In genomic region chr2:102552095-102552537, GRCm38 (mm10) we compare ENCODE assay signal across 8 mouse cellular contexts. TPM values are rescaled to one million over a fixed set of nuclear protein-coding genes. Genes with fewer than 3 reads are reported as not detected.
DNase-seq lines count a peak whose midpoint lies in the region; ATAC-seq and TF ChIP-seq lines count a peak whose summit lies in the region.

No protein-coding gene starts in this region.

- in situ Hi-C loops in Patski (cut with MboI; ENCODE audit: low pct_unique_long_range_greater_than_20kb) = loop anchor here (5.0 kb wide), 1 partner anchor 100 kb away; the partner anchor contains the start of gene Fjx1

- no peak overlapping the region for H3K4me3 ChIP-seq in heart, embryonic 15.5 days
- H3K4me3 ChIP-seq in heart, embryonic 11.5 days (ENCODE audit: low read depth, low read length) = no peak overlapping the region
- H3K4me3 ChIP-seq in lung, postnatal 0 days (ENCODE audit: low read depth, low read length) = no peak overlapping the region

- POLR2A ChIA-PET in Patski (lab: Charles Lee) = interaction anchor here (0.5 to 0.8 kb wide), 3 partner anchors 15 to 33 kb away, joined by 3 to 4 read pairs (median 3); no protein-coding TSS in a partner anchor

- DNase-seq in Patski (ENCODE audit: low read depth, low spot score) = peak; percentile 94
- peak; percentile 44 for DNase-seq in gastrocnemius, postnatal 14 days
- peak; percentile 75 for DNase-seq in lung, postnatal 0 days (ENCODE audit: low spot score)
- DNase-seq in cerebellum, postnatal 4 days (ENCODE audit: low spot score in 2 of 2) = no peak
- no peak for DNase-seq in frontal cortex, adult 2 months (ENCODE audit: extremely low spot score in 1 of 2, low spot score in 1 of 2)

- H3K27me3 ChIP-seq in heart, embryonic 15.5 days = peaks cover 32% of the 10 kb centered on the region
- H3K27me3 ChIP-seq in heart, embryonic 11.5 days (ENCODE audit: control insufficient read depth, insufficient read depth, low read length) = peaks cover 25% of the 10 kb centered on the region
- H3K27me3 ChIP-seq in Patski = no peaks in the 10 kb centered on the region
- no peaks in the 10 kb centered on the region for H3K27me3 ChIP-seq in lung, postnatal 0 days (replicated peaks; ENCODE audit: insufficient read depth, low read length)

- no peak overlapping the region for H3K4me2 ChIP-seq in heart, embryonic 15.5 days
- H3K4me2 ChIP-seq in heart, embryonic 11.5 days = no peak overlapping the region
- 0 out of 2 replicates have a peak overlapping the region, but pooled peaks have one; percentile 6 for H3K4me2 ChIP-seq in lung, postnatal 0 days (replicated peaks; ENCODE audit: low read depth, low read length)

- CTCF ChIA-PET in Patski (lab: Charles Lee) = interaction anchor here (0.7 to 3.0 kb wide), 8 partner anchors 10 to 559 kb away, joined by 3 to 9 read pairs (median 4); no protein-coding TSS in a partner anchor

- no peaks in the 10 kb centered on the region for H3K36me3 ChIP-seq in heart, embryonic 15.5 days
- H3K36me3 ChIP-seq in heart, embryonic 11.5 days (ENCODE audit: control insufficient read depth, insufficient read depth, low read length) = no peaks in the 10 kb centered on the region
- H3K36me3 ChIP-seq in lung, postnatal 0 days (ENCODE audit: insufficient read depth, low read length) = no peaks in the 10 kb centered on the region

- WGBS in heart, embryonic 15.5 days = 34% methylated on average over 5 of the region's 5 CpGs
- 31% methylated on average over 5 of the region's 5 CpGs for WGBS in heart, embryonic 11.5 days (ENCODE audit: insufficient replicate concordance)
- WGBS in lung, postnatal 0 days = 9% methylated on average over 5 of the region's 5 CpGs

- TF ChIP-seq CTCF in Patski (IDR thresholded peaks at IDR 0.05) = no peak
- TF ChIP-seq CTCF in lung, postnatal 0 days (IDR thresholded peaks at IDR 0.05) = no peak

- H3K9ac ChIP-seq in heart, embryonic 15.5 days = no peak overlapping the region
- no peak overlapping the region for H3K9ac ChIP-seq in heart, embryonic 11.5 days (ENCODE audit: low read depth, low read length)
- H3K9ac ChIP-seq in lung, postnatal 0 days (replicated peaks; ENCODE audit: low read depth) = no peak overlapping the region

- no peaks in the 10 kb centered on the region for H3K9me3 ChIP-seq in heart, embryonic 15.5 days (replicated peaks)
- H3K9me3 ChIP-seq in heart, embryonic 11.5 days (replicated peaks; ENCODE audit: control insufficient read depth, low read length) = no peaks in the 10 kb centered on the region
- H3K9me3 ChIP-seq in lung, postnatal 0 days (ENCODE audit: low read length) = no peaks in the 10 kb centered on the region

- intact Hi-C loops in gastrocnemius, postnatal 14 days (cut with DNase I; ENCODE audit: low total_unique reads) = no loop called here

- TF ChIP-seq EP300 in lung, postnatal 0 days (IDR thresholded peaks at IDR 0.05) = 0 out of 2 replicates have a peak, but pooled peaks have one; percentile 37

- 0 out of 2 replicates have a peak, but pooled peaks have one; percentile 24 for ATAC-seq in heart, embryonic 15.5 days (replicated peaks; ENCODE audit: insufficient number of reproducible peaks, insufficient read depth, low FRiP score, low read depth)
- ATAC-seq in heart, embryonic 11.5 days (replicated peaks; ENCODE audit: insufficient number of reproducible peaks, low FRiP score, low TSS enrichment) = no peak
- ATAC-seq in Patski = peak; percentile 83
- ATAC-seq in lung, postnatal 0 days = peak; percentile 70
- no peak for ATAC-seq in granulocyte monocyte progenitor cell, adult 5-6 weeks (replicated peaks; ENCODE audit: poor library complexity, severe bottlenecking)

- peaks cover 19% of the 10 kb centered on the region for H3K4me1 ChIP-seq in heart, embryonic 15.5 days (replicated peaks)
- H3K4me1 ChIP-seq in heart, embryonic 11.5 days (ENCODE audit: control insufficient read depth, insufficient read depth, low read length) = peaks cover 2% of the 10 kb centered on the region; the same call in 1 of the 2 replicates
- peaks cover 9% of the 10 kb centered on the region for H3K4me1 ChIP-seq in lung, postnatal 0 days (ENCODE audit: insufficient read depth, low read depth, low read length)

- H3K27ac ChIP-seq in heart, embryonic 15.5 days = no peak overlapping the region
- H3K27ac ChIP-seq in heart, embryonic 11.5 days (ENCODE audit: low read depth, low read length) = no peak overlapping the region
- H3K27ac ChIP-seq in lung, postnatal 0 days (ENCODE audit: low read length) = no peak overlapping the region

RNA-seq across cellular contexts. Expression of gene Pamr1, which starts 2.3 kb away (rescaled TPM):
- 2.4 and 5.7 TPM in 2 replicates for polyA plus RNA-seq in heart, embryonic 15.5 days (2015; fragmentation: Nextera tagmentation; extraction: Ambion mirVana)
- polyA plus RNA-seq in heart, embryonic 11.5 days (2014; fragmentation: Nextera tagmentation; extraction: Ambion mirVana) = 0.56 and 1.4 TPM in 2 replicates
- 19.0 TPM for polyA plus RNA-seq in Patski (2021)
- total RNA-seq in gastrocnemius, postnatal 14 days (2021) = 10 to 100 TPM; 11.0 to 14.2 TPM
- 44.2 and 45.5 TPM in 2 replicates for polyA plus RNA-seq in lung, postnatal 0 days (2015; fragmentation: Nextera tagmentation; extraction: Ambion mirVana)
- 31.8 and 32.9 TPM in 2 replicates for polyA plus RNA-seq in frontal cortex, adult 2 months (2012; rRNA removed)
- total RNA-seq in granulocyte monocyte progenitor cell, adult 5-6 weeks (2014; fragmentation: Nextera tagmentation) = not detected in 2 replicates
- not detected in 2 replicates for total RNA-seq in granulocyte monocyte progenitor cell, adult 5-6 weeks (2017)

Comparison
In these comparisons a context has a peak if more than half of its experiments do, and no peak if none do; other contexts are left out.
1. ATAC-seq: peak in heart, embryonic 15.5 days (single experiment), Patski (single experiment) and lung, postnatal 0 days (single experiment); none in heart, embryonic 11.5 days (single experiment) and granulocyte monocyte progenitor cell, adult 5-6 weeks (single experiment).
2. DNase-seq: peak in Patski (single experiment), gastrocnemius, postnatal 14 days (single experiment) and lung, postnatal 0 days (single experiment); none in cerebellum, postnatal 4 days (0 of 2) and frontal cortex, adult 2 months (0 of 2).